Mouse (Mus musculus): ENCODE measurements around the gene Nmral1.

Gene Nmral1

DNA sequence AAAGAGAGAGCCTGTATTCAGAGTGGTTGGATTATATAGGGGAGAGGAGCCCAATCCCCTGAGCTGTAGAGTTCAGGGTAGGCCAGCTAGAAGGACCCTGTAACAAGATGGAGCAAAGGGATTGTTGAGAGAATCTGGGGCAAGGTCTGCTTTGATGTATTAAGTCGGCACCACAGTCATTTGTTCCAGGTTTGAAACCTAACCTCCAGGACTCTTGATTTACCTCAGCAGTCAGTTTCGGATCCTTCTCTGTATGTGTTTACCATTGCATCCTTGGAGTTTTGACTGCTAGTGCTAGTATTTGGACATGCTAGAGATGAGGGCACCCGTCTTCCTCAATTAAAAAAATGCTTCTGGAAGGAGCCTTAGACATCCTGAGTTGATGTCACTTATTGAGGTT lies 33.0 kb upstream of the Nmral1 start:
- H3K27me3 ChIP-seq (ENCODE audit: insufficient read depth, low read length) = no peaks in the 10 kb centered on the region
- no peak overlapping the region for H3K4me3 ChIP-seq (replicated peaks; ENCODE audit: low read length)
- peaks cover 48% of the 10 kb centered on the region for H3K9me3 ChIP-seq (ENCODE audit: low read length)
- peaks cover 2% of the 10 kb centered on the region; the same call in 1 of the 2 replicates for H3K4me1 ChIP-seq (replicated peaks; ENCODE audit: low read depth, low read length)
- H3K36me3 ChIP-seq (ENCODE audit: insufficient read depth, low read length) = peaks cover 12% of the 10 kb centered on the region; the same call in 1 of the 2 replicates
- TF ChIP-seq POU5F1 (IDR thresholded peaks at IDR 0.05; ENCODE audit: borderline replicate concordance, low read length) (no peak), NANOG (IDR thresholded peaks at IDR 0.05; ENCODE audit: borderline replicate concordance, low read length) (no peak), CTCF (conservative IDR thresholded peaks at IDR 0.05; ENCODE audit: low read length) (no peak)

- TF ChIP-seq POU5F1 (IDR thresholded peaks at IDR 0.05; ENCODE audit: borderline replicate concordance, low read length) = no peak
- no peak for TF ChIP-seq CTCF (conservative IDR thresholded peaks at IDR 0.05; ENCODE audit: low read length)
- no peak for TF ChIP-seq NANOG (IDR thresholded peaks at IDR 0.05; ENCODE audit: borderline replicate concordance, low read length)
- Histone ChIP-seq H3K36me3 (ENCODE audit: insufficient read depth, low read length) (peaks cover 12% of the 10 kb centered on the region; the same call in 1 of the 2 replicates), H3K9me3 (ENCODE audit: low read length) (peaks cover 59% of the 10 kb centered on the region), H3K27me3 (ENCODE audit: insufficient read depth, low read length) (no peaks in the 10 kb centered on the region), H3K4me1 (replicated peaks; ENCODE audit: low read depth, low read length) (no peaks in the 10 kb centered on the region), H3K4me3 (replicated peaks; ENCODE audit: low read length) (peak overlapping the region; percentile 17; the same call in 1 of the 2 replicates)
Observed at GRCm38 (mm10) chr16:4742186-4742585, 23.0 kb upstream of the Nmral1 start.

DNA sequence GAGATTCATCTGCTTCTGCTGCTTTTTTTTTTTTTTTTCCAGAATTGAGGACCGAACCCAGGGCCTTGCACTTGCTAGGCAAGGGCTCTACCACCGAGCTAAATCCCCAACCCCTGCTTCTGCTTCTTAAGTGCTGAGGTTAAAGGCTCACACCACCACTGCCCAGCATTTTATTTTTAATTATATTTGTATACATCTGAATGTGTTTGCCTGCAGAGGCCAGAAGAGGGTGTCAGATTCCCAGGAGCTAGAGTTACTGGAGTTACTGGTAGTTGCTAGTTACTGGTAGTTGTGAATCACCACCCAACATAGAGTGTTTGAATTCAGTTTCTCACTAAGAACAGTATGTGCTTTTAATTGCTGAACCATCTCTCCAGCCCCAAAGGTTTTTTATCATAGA lies 20.8 kb upstream of the Nmral1 start:
- peaks cover 79% of the 10 kb centered on the region for H3K9me3 ChIP-seq (ENCODE audit: low read length)
- TF ChIP-seq POU5F1 (IDR thresholded peaks at IDR 0.05; ENCODE audit: borderline replicate concordance, low read length) = no peak
- no peak for TF ChIP-seq CTCF (conservative IDR thresholded peaks at IDR 0.05; ENCODE audit: low read length)
- no peak for TF ChIP-seq NANOG (IDR thresholded peaks at IDR 0.05; ENCODE audit: borderline replicate concordance, low read length)

GRCm38 (mm10) chr16:4736262-4736661 lies 17.1 kb upstream of the Nmral1 start:
- Histone ChIP-seq H3K4me3 (replicated peaks; ENCODE audit: low read length) (no peak overlapping the region), H3K9me3 (ENCODE audit: low read length) (peaks cover 59% of the 10 kb centered on the region), H3K27me3 (ENCODE audit: insufficient read depth, low read length) (no peaks in the 10 kb centered on the region), H3K4me1 (replicated peaks; ENCODE audit: low read depth, low read length) (0 out of 2 replicates have a peak, but pooled peaks cover 4% of the 10 kb centered on the region), H3K36me3 (ENCODE audit: insufficient read depth, low read length) (peaks cover 8% of the 10 kb centered on the region; the same call in 1 of the 2 replicates)
- no peak for TF ChIP-seq NANOG (IDR thresholded peaks at IDR 0.05; ENCODE audit: borderline replicate concordance, low read length)
- no peak for TF ChIP-seq POU5F1 (IDR thresholded peaks at IDR 0.05; ENCODE audit: borderline replicate concordance, low read length)
- TF ChIP-seq CTCF (conservative IDR thresholded peaks at IDR 0.05; ENCODE audit: low read length) = no peak

More for the DNA sequence above, 20.8 kb upstream of the Nmral1 start:
- Histone ChIP-seq H3K36me3 (ENCODE audit: insufficient read depth, low read length) (peaks cover 19% of the 10 kb centered on the region; the same call in 1 of the 2 replicates), H3K4me1 (replicated peaks; ENCODE audit: low read depth, low read length) (no peaks in the 10 kb centered on the region), H3K27me3 (ENCODE audit: insufficient read depth, low read length) (no peaks in the 10 kb centered on the region), H3K4me3 (replicated peaks; ENCODE audit: low read length) (no peak overlapping the region)

GRCm38 (mm10) chr16:4730776-4731358 lies 11.7 kb upstream of the Nmral1 start:
- peaks cover 12% of the 10 kb centered on the region for H3K4me1 ChIP-seq (replicated peaks; ENCODE audit: low read depth, low read length)
- peaks cover 8% of the 10 kb centered on the region; the same call in 1 of the 2 replicates for H3K36me3 ChIP-seq (ENCODE audit: insufficient read depth, low read length)
- 0 out of 2 replicates have a peak, but pooled peaks cover 6% of the 10 kb centered on the region for H3K27me3 ChIP-seq (ENCODE audit: insufficient read depth, low read length)
- peaks cover 10% of the 10 kb centered on the region for H3K9me3 ChIP-seq (ENCODE audit: low read length)
- no peak for TF ChIP-seq NANOG (IDR thresholded peaks at IDR 0.05; ENCODE audit: borderline replicate concordance, low read length)
- TF ChIP-seq CTCF (conservative IDR thresholded peaks at IDR 0.05; ENCODE audit: low read length) = no peak
- no peak for TF ChIP-seq POU5F1 (IDR thresholded peaks at IDR 0.05; ENCODE audit: borderline replicate concordance, low read length)
- H3K4me3 ChIP-seq (replicated peaks; ENCODE audit: low read length) = no peak overlapping the region

GRCm38 (mm10) chr16:4727963-4728362 lies 8.8 kb upstream of the Nmral1 start:
- peaks cover 18% of the 10 kb centered on the region for H3K4me1 ChIP-seq (replicated peaks; ENCODE audit: low read depth, low read length)
- TF ChIP-seq POU5F1 (IDR thresholded peaks at IDR 0.05; ENCODE audit: borderline replicate concordance, low read length) (no peak), CTCF (conservative IDR thresholded peaks at IDR 0.05; ENCODE audit: low read length) (no peak), NANOG (IDR thresholded peaks at IDR 0.05; ENCODE audit: borderline replicate concordance, low read length) (no peak)
- no peaks in the 10 kb centered on the region for H3K36me3 ChIP-seq (ENCODE audit: insufficient read depth, low read length)

GRCm38 (mm10) chr16:4727526-4727925 lies 8.4 kb upstream of the Nmral1 start:
- peak overlapping the region; percentile 95; the same call in 1 of the 2 replicates for H3K4me3 ChIP-seq (replicated peaks; ENCODE audit: low read length)
- H3K27me3 ChIP-seq (ENCODE audit: insufficient read depth, low read length) = peaks cover 22% of the 10 kb centered on the region
- peaks cover 18% of the 10 kb centered on the region for H3K4me1 ChIP-seq (replicated peaks; ENCODE audit: low read depth, low read length)
- no peaks in the 10 kb centered on the region for H3K36me3 ChIP-seq (ENCODE audit: insufficient read depth, low read length)
- no peaks in the 10 kb centered on the region for H3K9me3 ChIP-seq (ENCODE audit: low read length)
- TF ChIP-seq CTCF (conservative IDR thresholded peaks at IDR 0.05; ENCODE audit: low read length) (no peak), POU5F1 (IDR thresholded peaks at IDR 0.05; ENCODE audit: borderline replicate concordance, low read length) (no peak), NANOG (IDR thresholded peaks at IDR 0.05; ENCODE audit: borderline replicate concordance, low read length) (no peak)

More at GRCm38 (mm10) chr16:4727963-4728362, 8.8 kb upstream of the Nmral1 start:
- peaks cover 19% of the 10 kb centered on the region for H3K27me3 ChIP-seq (ENCODE audit: insufficient read depth, low read length)
- H3K9me3 ChIP-seq (ENCODE audit: low read length) = no peaks in the 10 kb centered on the region
- H3K4me3 ChIP-seq (replicated peaks; ENCODE audit: low read length) = no peak overlapping the region

- no peaks in the 10 kb centered on the region for H3K36me3 ChIP-seq (ENCODE audit: insufficient read depth, low read length)
- TF ChIP-seq CTCF (conservative IDR thresholded peaks at IDR 0.05; ENCODE audit: low read length) (no peak), NANOG (IDR thresholded peaks at IDR 0.05; ENCODE audit: borderline replicate concordance, low read length) (no peak), POU5F1 (IDR thresholded peaks at IDR 0.05; ENCODE audit: borderline replicate concordance, low read length) (no peak)
- H3K4me1 ChIP-seq (replicated peaks; ENCODE audit: low read depth, low read length) = peaks cover 16% of the 10 kb centered on the region
- no peaks in the 10 kb centered on the region for H3K9me3 ChIP-seq (ENCODE audit: low read length)
- peaks cover 22% of the 10 kb centered on the region for H3K27me3 ChIP-seq (ENCODE audit: insufficient read depth, low read length)
- H3K4me3 ChIP-seq (replicated peaks; ENCODE audit: low read length) = peak overlapping the region; percentile 95
Observed at GRCm38 (mm10) chr16:4726528-4727128, 7.5 kb upstream of the Nmral1 start.
